Mouse (Mus musculus) 3T3-L1 (cell line): Measurements from ENCODE around the gene Ap5m1.

Source experiments
- DNase-seq: peaks from one replicate; pipeline ENCODE4 v3.0.0-alpha.2; 2015; ENCODE audit warnings: low read depth, low spot score

Ap5m1 gene

GRCm38 (mm10) chr14:49127162-49127779 is 61.4 kb downstream of the Ap5m1 start:
- DNase-seq: no peak

DNA sequence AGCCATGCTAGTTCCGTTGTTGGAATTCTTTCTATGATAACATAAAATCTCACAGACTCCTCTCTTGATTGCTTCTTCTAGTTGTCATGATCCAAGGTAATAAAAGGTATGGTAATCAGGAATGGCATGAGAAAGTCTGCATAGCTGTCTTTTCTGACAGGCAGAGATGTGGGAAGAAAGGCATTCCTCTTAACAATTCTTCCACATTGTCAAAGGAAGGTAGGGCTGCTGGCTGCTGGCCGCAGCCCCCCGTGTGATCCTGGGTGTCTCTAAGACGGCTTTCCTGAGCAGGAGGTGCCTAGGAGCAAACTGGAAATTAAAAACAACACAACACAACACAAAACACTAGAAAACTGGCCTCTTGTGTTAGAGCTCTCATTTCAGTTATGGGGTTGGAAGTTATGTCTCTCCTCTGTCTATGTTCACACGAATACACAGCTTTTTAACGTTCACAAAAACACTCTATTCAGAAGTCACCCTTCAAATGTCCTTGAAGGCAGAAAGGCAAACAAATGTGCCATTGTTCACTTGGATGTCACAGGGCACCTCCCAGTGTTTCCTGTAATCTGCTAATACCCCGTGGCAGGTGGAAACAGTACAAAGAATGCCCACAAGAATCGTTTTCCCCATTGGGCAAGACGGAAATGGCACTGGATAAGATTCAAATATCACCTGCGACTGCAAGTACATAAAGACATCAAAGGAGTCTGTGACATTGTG is 62.8 kb downstream of the Ap5m1 start:
- no peak for DNase-seq

DNA sequence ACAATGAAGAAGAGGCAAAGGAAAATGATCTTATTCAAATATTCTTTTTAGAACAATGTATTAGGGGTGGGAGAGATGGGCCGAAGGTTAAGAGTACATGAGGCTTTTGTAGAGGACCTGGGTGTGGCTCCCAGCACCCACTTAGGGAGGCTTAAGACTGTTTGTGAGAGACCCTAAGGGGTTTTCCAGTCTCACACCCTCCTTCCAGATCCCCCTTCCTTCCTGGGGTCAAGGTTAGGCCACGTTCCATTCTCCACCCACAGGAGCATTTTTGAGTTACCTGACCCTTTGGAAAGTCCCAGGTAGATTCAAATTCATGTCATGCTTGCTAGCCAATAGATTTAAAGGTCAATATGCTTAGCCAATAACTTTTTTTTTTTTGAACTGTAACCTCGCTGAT is 66.5 kb downstream of the Ap5m1 start:
- DNase-seq: no peak

DNA sequence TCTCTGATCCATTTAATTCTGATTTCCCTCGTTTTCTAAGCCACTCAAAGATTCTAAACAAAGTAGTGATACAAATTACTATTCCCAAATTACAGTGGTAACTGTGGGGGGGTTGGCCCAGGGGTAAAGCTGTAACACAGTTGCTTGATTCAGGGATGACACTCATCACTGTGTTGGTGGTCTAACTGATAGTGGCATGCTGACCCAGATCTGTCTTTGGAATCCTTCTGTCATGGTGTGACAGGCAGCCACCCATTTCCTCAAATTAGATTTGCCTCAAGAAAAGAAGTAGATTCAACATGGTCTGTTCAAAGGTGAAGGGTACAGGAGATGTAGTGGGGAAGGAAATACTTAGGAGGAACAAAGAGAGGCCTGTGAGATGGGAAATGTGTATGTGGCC is 72.3 kb downstream of the Ap5m1 start:
- DNase-seq: no peak

GRCm38 (mm10) chr14:49140756-49141155 is 74.9 kb downstream of the Ap5m1 start:
- no peak for DNase-seq
